Mouse (Mus musculus) kidney, adult 2 months (tissue): ENCODE results near the gene Krt88. TPM values are rescaled to one million over a fixed set of nuclear protein-coding genes. Genes with fewer than 3 reads are reported as not detected.
A peak's percentile ranks its signal among the peaks of the same experiment; 100 is the strongest.

ENCODE experiments used
- DNase-seq: peaks from one replicate; pipeline ENCODE4 v3.0.0; 2021
- H3K27ac ChIP-seq: fragments of 200-500 bp; 2 replicates; pipeline ENCODE4 v1.5.1; 2012; ENCODE audit warnings: low read depth, low read length, control low read depth, inconsistent platforms; ENCODE audit not compliant: insufficient read depth
- H3K27me3 ChIP-seq: fragments of 200-500 bp; replicated peaks from 2 replicates; pipeline ENCODE4 v1.6.1; 2012; ENCODE audit warnings: mild to moderate bottlenecking, moderate library complexity, low read length, inconsistent platforms; ENCODE audit not compliant: control insufficient read depth, insufficient read depth
- H3K36me3 ChIP-seq: fragments of 200-500 bp; 2 replicates; pipeline ENCODE4 v1.6.1; 2012; ENCODE audit warnings: mild to moderate bottlenecking, moderate library complexity, low read length, inconsistent platforms; ENCODE audit not compliant: control insufficient read depth, insufficient read depth
- H3K4me1 ChIP-seq: fragments of 200-500 bp; 2 replicates; pipeline ENCODE4 v1.6.1; 2011; ENCODE audit warnings: low read length; ENCODE audit not compliant: control insufficient read depth, insufficient read depth
- H3K4me3 ChIP-seq: fragments of 200-500 bp; 2 replicates; pipeline ENCODE4 v1.5.1; 2011; ENCODE audit warnings: mild to moderate bottlenecking, low read depth, low read length, control low read depth; ENCODE audit not compliant: insufficient read depth
- CTCF ChIP-seq: fragments of 200-500 bp; conservative IDR thresholded peaks from 2 replicates; pipeline ENCODE4 v1.5.1; 2011; ENCODE audit warnings: low read depth, mild to moderate bottlenecking, control low read depth, low read length, moderate library complexity, mixed read lengths; ENCODE audit not compliant: insufficient read depth, insufficient read length
- POLR2A ChIP-seq: fragments of 200-500 bp; IDR thresholded peaks from one replicate; pipeline ENCODE4 v1.6.1; 2011; ENCODE audit warnings: low read depth, low read length, control low read depth
- WGBS: fragments of 180-500 bp; shearing (Covaris S2); methylation state at CpG from one replicate; pipeline ENCODE4 v1.1.7; 2018; 5-methylcytosine and 5-hydroxymethylcytosine counted together
- polyA plus RNA-seq: library from polyadenylated mRNA; depleted of rRNA; stranded (reverse); fragments of >200 nt; gene quantifications from 2 replicates; pipeline ENCODE4 v1.2.3, GENCODE M21; 2012

Krt88 gene
- polyA plus RNA-seq, 1 experiment, result not detected

- H3K4me3 ChIP-seq, result no peak overlapping the region
- H3K4me1 ChIP-seq, result no peaks in the 10 kb centered on the region
- H3K36me3 ChIP-seq, result no peaks in the 10 kb centered on the region
- H3K27ac ChIP-seq, result no peak overlapping the region
- H3K27me3 ChIP-seq, result no peaks in the 10 kb centered on the region
- no peak for DNase-seq
- no peak for TF ChIP-seq POLR2A
- TF ChIP-seq CTCF, result no peak
- 84% methylated on average over 8 of the region's 8 CpGs for WGBS
Measured at GRCm38 (mm10) chr15:101454774-101455173, 7.2 kb downstream of the Krt88 start.

GRCm38 (mm10) chr15:101455292-101455691 lies 7.7 kb downstream of the Krt88 start:
- Histone ChIP-seq H3K27ac (no peak overlapping the region), H3K36me3 (no peaks in the 10 kb centered on the region), H3K4me3 (no peak overlapping the region), H3K4me1 (no peaks in the 10 kb centered on the region), H3K27me3 (no peaks in the 10 kb centered on the region)
- DNase-seq, result peak; percentile 42
- 58% methylated on average over 2 of the region's 2 CpGs for WGBS
- TF ChIP-seq CTCF (no peak), POLR2A (no peak)

GRCm38 (mm10) chr15:101455891-101456290 lies 8.3 kb downstream of the Krt88 start:
- Histone ChIP-seq H3K27ac (no peak overlapping the region), H3K4me3 (no peak overlapping the region), H3K4me1 (no peaks in the 10 kb centered on the region), H3K36me3 (no peaks in the 10 kb centered on the region), H3K27me3 (no peaks in the 10 kb centered on the region)
- DNase-seq, result no peak
- 93% methylated on average over 6 of the region's 6 CpGs for WGBS
- TF ChIP-seq POLR2A, result no peak

DNA sequence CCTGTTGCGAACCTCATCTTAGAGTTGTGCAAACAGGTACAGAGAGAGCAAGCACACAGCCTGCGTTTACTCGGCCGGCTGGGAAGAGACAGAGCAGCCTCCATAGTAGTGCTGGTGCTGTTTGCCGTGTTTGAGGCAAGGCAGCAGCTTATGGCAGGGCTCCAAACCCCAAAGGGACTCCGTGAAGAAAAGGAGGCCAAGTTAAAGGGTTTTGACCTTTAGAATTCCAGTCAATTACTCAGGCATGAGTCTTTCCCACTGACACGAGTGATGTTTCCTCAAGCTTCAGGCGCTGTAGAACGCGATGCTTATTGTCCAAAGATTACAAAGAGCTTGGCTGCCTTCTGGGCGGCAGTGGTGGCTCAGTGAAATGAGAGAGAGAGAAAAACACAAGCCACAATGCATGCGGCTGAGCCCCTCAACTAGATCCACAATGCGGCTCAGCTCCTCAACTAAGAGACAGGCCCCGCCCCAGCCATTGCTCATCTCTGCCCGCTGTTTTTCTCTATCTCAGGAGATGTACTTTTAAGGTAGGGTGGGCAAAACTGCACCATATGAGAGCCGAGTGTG lies 10.9 kb downstream of the Krt88 start:
- H3K27me3 ChIP-seq, result no peaks in the 10 kb centered on the region
- H3K27ac ChIP-seq, result no peak overlapping the region
- peak; percentile 47 for DNase-seq
- H3K4me1 ChIP-seq, result no peaks in the 10 kb centered on the region
- no peak overlapping the region for H3K4me3 ChIP-seq
- H3K36me3 ChIP-seq, result no peaks in the 10 kb centered on the region
- 43% methylated on average over 16 of the region's 16 CpGs for WGBS
- TF ChIP-seq CTCF (no peak), POLR2A (no peak)

DNA sequence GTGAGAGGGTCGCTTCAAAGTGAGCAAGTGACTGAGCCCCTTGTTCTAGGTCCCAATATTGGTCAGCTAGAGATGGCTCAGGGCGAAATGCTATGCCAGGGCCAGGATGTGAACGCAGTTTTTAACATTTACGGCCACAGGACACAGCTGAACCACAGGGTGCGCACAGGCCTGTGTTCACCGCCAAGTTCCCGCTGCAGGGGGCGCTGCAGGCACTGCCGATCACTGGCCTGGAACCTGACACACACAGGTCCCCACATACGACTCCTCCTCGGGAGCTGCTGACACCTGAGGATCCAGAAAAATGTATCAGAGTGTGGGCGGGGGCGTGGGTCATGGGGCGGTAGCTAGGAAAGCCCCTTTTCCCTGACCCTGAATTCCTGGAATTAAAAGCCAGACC lies 11.7 kb downstream of the Krt88 start:
- H3K4me1 ChIP-seq, result no peaks in the 10 kb centered on the region
- WGBS, result 75% methylated on average over 14 of the region's 14 CpGs
- no peak overlapping the region for H3K27ac ChIP-seq
- TF ChIP-seq POLR2A (no peak), CTCF (no peak)
- H3K36me3 ChIP-seq, result no peaks in the 10 kb centered on the region
- DNase-seq, result no peak
- H3K27me3 ChIP-seq, result no peaks in the 10 kb centered on the region
- no peak overlapping the region for H3K4me3 ChIP-seq

DNA sequence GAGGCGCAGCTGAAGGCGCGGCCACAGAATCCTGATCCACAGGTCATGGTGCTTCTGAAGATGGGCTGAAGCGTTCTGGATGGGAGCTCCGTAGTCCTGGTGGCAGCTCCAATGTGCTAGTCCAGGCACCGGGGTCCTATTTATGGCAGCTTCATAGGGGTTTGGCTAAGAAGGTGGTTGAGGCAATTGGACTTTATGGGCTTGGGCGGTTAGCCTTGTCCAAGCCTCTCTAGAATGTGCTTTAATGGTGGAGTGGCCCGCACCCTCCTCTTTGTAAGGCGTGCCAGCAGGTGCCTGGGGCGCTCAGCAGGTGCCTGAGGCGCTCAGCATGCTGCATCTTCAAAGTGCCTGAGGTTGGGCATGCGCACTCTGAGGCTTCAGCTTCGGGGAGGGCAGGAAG lies 16.1 kb downstream of the Krt88 start, which contains the start of gene Krt81:
Krt81 (minus strand) TSS at position 101 of the 400 bp plus-strand sequence.
- no peak for DNase-seq
- Histone ChIP-seq H3K4me3 (no peak within 1 kb of the TSS), H3K36me3 (no peaks in the 10 kb centered on the region), H3K27me3 (no peaks in the 10 kb centered on the region), H3K27ac (no peak within 1 kb of the TSS), H3K4me1 (no peaks in the 10 kb centered on the region)
- WGBS, result 83% methylated on average over 13 of the region's 13 CpGs
- TF ChIP-seq POLR2A (no peak), CTCF (no peak)

GRCm38 (mm10) chr15:101469093-101469492 lies 21.5 kb downstream of the Krt88 start:
- DNase-seq, result no peak
- H3K27ac ChIP-seq, result no peak overlapping the region

More at GRCm38 (mm10) chr15:101469093-101469492, 21.5 kb downstream of the Krt88 start:
- WGBS, result 87% methylated on average over 4 of the region's 4 CpGs
- Histone ChIP-seq H3K27me3 (no peaks in the 10 kb centered on the region), H3K36me3 (no peaks in the 10 kb centered on the region), H3K4me1 (no peaks in the 10 kb centered on the region), H3K4me3 (no peak overlapping the region)
- TF ChIP-seq POLR2A, result no peak
- TF ChIP-seq CTCF, result no peak
